Mouse (Mus musculus): ENCODE data around the gene Gabra3.

Gene Gabra3

GRCm38 (mm10) chrX:72656230-72656898 lies at the start of gene Gabra3:
Gabra3 (minus strand) TSS chrX:72656848.
- no peak for DNase-seq (ENCODE audit: low spot score in 2 of 2)

- no peak for DNase-seq (ENCODE audit: low spot score in 2 of 2)
Measured at GRCm38 (mm10) chrX:72655789-72656188, 859 bp downstream of the Gabra3 start.

- no peak for DNase-seq (ENCODE audit: low spot score in 2 of 2)
Measured at GRCm38 (mm10) chrX:72655381-72655780, 1.3 kb downstream of the Gabra3 start.

GRCm38 (mm10) chrX:72650688-72651087 lies 6.0 kb downstream of the Gabra3 start:
- no peak for DNase-seq (ENCODE audit: low spot score in 2 of 2)

GRCm38 (mm10) chrX:72644691-72645090 lies 12.0 kb downstream of the Gabra3 start:
- DNase-seq (ENCODE audit: low spot score in 2 of 2), result no peak

GRCm38 (mm10) chrX:72497284-72497683 lies 159.4 kb downstream of the Gabra3 start:
- no peak for DNase-seq (ENCODE audit: low spot score in 2 of 2)

- no peak for DNase-seq (ENCODE audit: low spot score in 2 of 2)
Measured at GRCm38 (mm10) chrX:72489806-72490205, 166.8 kb downstream of the Gabra3 start.

- no peak for DNase-seq (ENCODE audit: low spot score in 2 of 2)
Measured at GRCm38 (mm10) chrX:72386758-72387157, 269.9 kb downstream of the Gabra3 start, which contains the start of gene Magea10. Magea10 (minus strand) TSS chrX:72386858.
